Mouse (Mus musculus): Measurements from ENCODE around the gene Cxcl17. TPM values are rescaled to one million over a fixed set of nuclear protein-coding genes. Genes with fewer than 3 reads are reported as not detected.

The Cxcl17 gene
- polyA plus RNA-seq, 1 experiment from 2014 or later, result 0.58 TPM

GRCm38 (mm10) chr7:25439124-25439822 is 26.6 kb upstream of the Cxcl17 start:
- 73% methylated on average over 8 of the region's 8 CpGs for WGBS
- H3K27me3 ChIP-seq (ENCODE audit: control insufficient read depth, insufficient read depth, low read length), result no peaks in the 10 kb centered on the region
- no peak overlapping the region for H3K9ac ChIP-seq (replicated peaks; ENCODE audit: low read depth, low read length)
- ATAC-seq (ENCODE audit: insufficient number of reproducible peaks, insufficient read depth, low FRiP score, low read depth), result no peak
- H3K36me3 ChIP-seq (ENCODE audit: control insufficient read depth, insufficient read depth, low read length), result no peaks in the 10 kb centered on the region
- H3K4me2 ChIP-seq (replicated peaks; ENCODE audit: low read depth, low read length), result no peak overlapping the region
- H3K4me3 ChIP-seq (ENCODE audit: low read depth, low read length), result no peak overlapping the region
- H3K27ac ChIP-seq (ENCODE audit: low read length), result no peak overlapping the region
- no peaks in the 10 kb centered on the region for H3K9me3 ChIP-seq (ENCODE audit: control insufficient read depth, low read depth, low read length)
- 0 out of 2 replicates have a peak, but pooled peaks cover 5% of the 10 kb centered on the region for H3K4me1 ChIP-seq (ENCODE audit: control insufficient read depth, insufficient read depth, low read length)

- WGBS, result 79% methylated on average over 2 of the region's 2 CpGs
- no peak for ATAC-seq (ENCODE audit: insufficient number of reproducible peaks, insufficient read depth, low FRiP score, low read depth)
- Histone ChIP-seq H3K9me3 (ENCODE audit: control insufficient read depth, low read depth, low read length) (no peaks in the 10 kb centered on the region), H3K27ac (ENCODE audit: low read length) (no peak overlapping the region; the same call in 1 of the 2 replicates), H3K4me3 (ENCODE audit: low read depth, low read length) (no peak overlapping the region), H3K4me2 (replicated peaks; ENCODE audit: low read depth, low read length) (no peak overlapping the region), H3K9ac (replicated peaks; ENCODE audit: low read depth, low read length) (no peak overlapping the region), H3K27me3 (ENCODE audit: control insufficient read depth, insufficient read depth, low read length) (no peaks in the 10 kb centered on the region), H3K36me3 (ENCODE audit: control insufficient read depth, insufficient read depth, low read length) (no peaks in the 10 kb centered on the region), H3K4me1 (ENCODE audit: control insufficient read depth, insufficient read depth, low read length) (peaks cover 10% of the 10 kb centered on the region; the same call in 1 of the 2 replicates)
Observed at GRCm38 (mm10) chr7:25436704-25437103, 24.0 kb upstream of the Cxcl17 start.

GRCm38 (mm10) chr7:25436226-25436625 is 23.5 kb upstream of the Cxcl17 start:
- H3K9ac ChIP-seq (replicated peaks; ENCODE audit: low read depth, low read length), result no peak overlapping the region
- H3K36me3 ChIP-seq (ENCODE audit: control insufficient read depth, insufficient read depth, low read length), result no peaks in the 10 kb centered on the region
- no peak for ATAC-seq (ENCODE audit: insufficient number of reproducible peaks, insufficient read depth, low FRiP score, low read depth)
- H3K27ac ChIP-seq (ENCODE audit: low read length), result no peak overlapping the region; the same call in 1 of the 2 replicates
- no peaks in the 10 kb centered on the region for H3K9me3 ChIP-seq (ENCODE audit: control insufficient read depth, low read depth, low read length)
- H3K4me1 ChIP-seq (ENCODE audit: control insufficient read depth, insufficient read depth, low read length), result peaks cover 10% of the 10 kb centered on the region; the same call in 1 of the 2 replicates
- WGBS, result 75% methylated on average over 6 of the region's 6 CpGs
- H3K4me3 ChIP-seq (ENCODE audit: low read depth, low read length), result no peak overlapping the region
- H3K27me3 ChIP-seq (ENCODE audit: control insufficient read depth, insufficient read depth, low read length), result no peaks in the 10 kb centered on the region
- no peak overlapping the region for H3K4me2 ChIP-seq (replicated peaks; ENCODE audit: low read depth, low read length)

GRCm38 (mm10) chr7:25435546-25435851 is 22.8 kb upstream of the Cxcl17 start:
- H3K36me3 ChIP-seq (ENCODE audit: control insufficient read depth, insufficient read depth, low read length), result no peaks in the 10 kb centered on the region
- no peak overlapping the region for H3K4me3 ChIP-seq (ENCODE audit: low read depth, low read length)
- H3K27ac ChIP-seq (ENCODE audit: low read length), result no peak overlapping the region
- WGBS, result 90% methylated on average over 2 of the region's 2 CpGs
- no peak overlapping the region for H3K9ac ChIP-seq (replicated peaks; ENCODE audit: low read depth, low read length)
- H3K9me3 ChIP-seq (ENCODE audit: control insufficient read depth, low read depth, low read length), result no peaks in the 10 kb centered on the region
- H3K27me3 ChIP-seq (ENCODE audit: control insufficient read depth, insufficient read depth, low read length), result no peaks in the 10 kb centered on the region
- H3K4me2 ChIP-seq (replicated peaks; ENCODE audit: low read depth, low read length), result no peak overlapping the region
- no peak for ATAC-seq (ENCODE audit: insufficient number of reproducible peaks, insufficient read depth, low FRiP score, low read depth)
- peaks cover 10% of the 10 kb centered on the region; the same call in 1 of the 2 replicates for H3K4me1 ChIP-seq (ENCODE audit: control insufficient read depth, insufficient read depth, low read length)

GRCm38 (mm10) chr7:25434654-25435545 is 22.2 kb upstream of the Cxcl17 start:
- Histone ChIP-seq H3K27ac (ENCODE audit: low read length) (no peak overlapping the region), H3K4me2 (replicated peaks; ENCODE audit: low read depth, low read length) (no peak overlapping the region), H3K4me3 (ENCODE audit: low read depth, low read length) (no peak overlapping the region), H3K27me3 (ENCODE audit: control insufficient read depth, insufficient read depth, low read length) (no peaks in the 10 kb centered on the region), H3K4me1 (ENCODE audit: control insufficient read depth, insufficient read depth, low read length) (peaks cover 10% of the 10 kb centered on the region; the same call in 1 of the 2 replicates), H3K9ac (replicated peaks; ENCODE audit: low read depth, low read length) (no peak overlapping the region), H3K9me3 (ENCODE audit: control insufficient read depth, low read depth, low read length) (no peaks in the 10 kb centered on the region), H3K36me3 (ENCODE audit: control insufficient read depth, insufficient read depth, low read length) (no peaks in the 10 kb centered on the region)
- 84% methylated on average over 10 of the region's 10 CpGs for WGBS
- no peak for ATAC-seq (ENCODE audit: insufficient number of reproducible peaks, insufficient read depth, low FRiP score, low read depth)

GRCm38 (mm10) chr7:25433781-25434560 is 21.3 kb upstream of the Cxcl17 start:
- Histone ChIP-seq H3K4me1 (ENCODE audit: control insufficient read depth, insufficient read depth, low read length) (peaks cover 10% of the 10 kb centered on the region; the same call in 1 of the 2 replicates), H3K27me3 (ENCODE audit: control insufficient read depth, insufficient read depth, low read length) (no peaks in the 10 kb centered on the region), H3K27ac (ENCODE audit: low read length) (peak overlapping the region; percentile 66; the same call in 1 of the 2 replicates), H3K9me3 (ENCODE audit: control insufficient read depth, low read depth, low read length) (no peaks in the 10 kb centered on the region), H3K9ac (replicated peaks; ENCODE audit: low read depth, low read length) (no peak overlapping the region), H3K36me3 (ENCODE audit: control insufficient read depth, insufficient read depth, low read length) (no peaks in the 10 kb centered on the region), H3K4me2 (replicated peaks; ENCODE audit: low read depth, low read length) (no peak overlapping the region), H3K4me3 (ENCODE audit: low read depth, low read length) (no peak overlapping the region)
- ATAC-seq (ENCODE audit: insufficient number of reproducible peaks, insufficient read depth, low FRiP score, low read depth), result no peak
- WGBS, result 82% methylated on average over 9 of the region's 9 CpGs

GRCm38 (mm10) chr7:25433007-25433541 is 20.4 kb upstream of the Cxcl17 start:
- Histone ChIP-seq H3K9me3 (ENCODE audit: control insufficient read depth, low read depth, low read length) (no peaks in the 10 kb centered on the region), H3K36me3 (ENCODE audit: control insufficient read depth, insufficient read depth, low read length) (no peaks in the 10 kb centered on the region), H3K4me1 (ENCODE audit: control insufficient read depth, insufficient read depth, low read length) (peaks cover 10% of the 10 kb centered on the region; the same call in 1 of the 2 replicates), H3K4me2 (replicated peaks; ENCODE audit: low read depth, low read length) (no peak overlapping the region), H3K9ac (replicated peaks; ENCODE audit: low read depth, low read length) (no peak overlapping the region), H3K4me3 (ENCODE audit: low read depth, low read length) (no peak overlapping the region), H3K27ac (ENCODE audit: low read length) (peak overlapping the region; percentile 66; the same call in 1 of the 2 replicates), H3K27me3 (ENCODE audit: control insufficient read depth, insufficient read depth, low read length) (no peaks in the 10 kb centered on the region)
- 23% methylated on average over 5 of the region's 5 CpGs for WGBS
- ATAC-seq (ENCODE audit: insufficient number of reproducible peaks, insufficient read depth, low FRiP score, low read depth), result peak; percentile 73

GRCm38 (mm10) chr7:25432381-25432780 is 19.7 kb upstream of the Cxcl17 start:
- H3K4me3 ChIP-seq (ENCODE audit: low read depth, low read length), result no peak overlapping the region
- no peaks in the 10 kb centered on the region for H3K36me3 ChIP-seq (ENCODE audit: control insufficient read depth, insufficient read depth, low read length)
- ATAC-seq (ENCODE audit: insufficient number of reproducible peaks, insufficient read depth, low FRiP score, low read depth), result no peak
- no peaks in the 10 kb centered on the region for H3K9me3 ChIP-seq (ENCODE audit: control insufficient read depth, low read depth, low read length)
- 89% methylated on average over 6 of the region's 6 CpGs for WGBS
- H3K9ac ChIP-seq (replicated peaks; ENCODE audit: low read depth, low read length), result no peak overlapping the region
- H3K4me2 ChIP-seq (replicated peaks; ENCODE audit: low read depth, low read length), result no peak overlapping the region
- H3K27me3 ChIP-seq (ENCODE audit: control insufficient read depth, insufficient read depth, low read length), result no peaks in the 10 kb centered on the region
- peak overlapping the region; percentile 66; the same call in 1 of the 2 replicates for H3K27ac ChIP-seq (ENCODE audit: low read length)
- peaks cover 10% of the 10 kb centered on the region; the same call in 1 of the 2 replicates for H3K4me1 ChIP-seq (ENCODE audit: control insufficient read depth, insufficient read depth, low read length)

Data from stomach, embryonic 14.5 days (tissue).